In the genomic region with DNA sequence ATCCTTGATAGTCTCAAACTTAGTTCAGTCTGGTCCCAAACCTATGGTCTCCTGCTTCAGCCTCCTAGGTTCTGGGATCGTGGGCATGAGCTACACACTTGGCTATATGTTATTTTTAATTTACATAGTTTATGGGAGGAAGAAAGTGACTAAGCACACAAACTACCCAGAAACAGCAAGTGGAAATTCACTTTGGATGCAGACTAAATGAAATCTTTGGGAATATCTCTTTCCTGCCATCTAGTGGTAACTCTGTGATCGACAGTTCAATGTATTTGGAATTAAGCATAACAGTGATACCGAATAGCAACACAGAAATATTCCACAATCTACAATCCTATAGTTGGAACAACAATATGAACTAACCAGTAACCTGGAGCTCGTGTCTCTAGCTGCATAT, we compare ENCODE assay signal across 9 mouse cellular contexts. TPM values are rescaled to one million over a fixed set of nuclear protein-coding genes. Genes with fewer than 3 reads are reported as not detected.
DNase-seq lines count a peak whose midpoint lies in the region; ATAC-seq and TF ChIP-seq lines count a peak whose summit lies in the region.
"Had no signal": no experiment of that assay in that cellular context is flagged by ENCODE, and none has a peak within 500 bp of the region (broad histone marks: within the 10 kb centered on the region; RNA-seq: fewer than 3 reads in every experiment).

No protein-coding gene starts in this region.

- H3K27me3 ChIP-seq in heart, adult 2 months (ENCODE audit: control insufficient read depth, insufficient read depth, low read length): no peaks in the 10 kb centered on the region
- H3K27me3 ChIP-seq in heart, embryonic 12.5 days (replicated peaks): no peaks in the 10 kb centered on the region
- no peaks in the 10 kb centered on the region for H3K27me3 ChIP-seq in forebrain, postnatal 0 days (ENCODE audit: insufficient read depth, low read length)
- H3K27me3 ChIP-seq in intestine, embryonic 16.5 days (replicated peaks; ENCODE audit: control insufficient read depth, insufficient read depth, low read length): no peaks in the 10 kb centered on the region
- H3K27me3 ChIP-seq: heart, embryonic 15.5 days had no signal

- no peak for DNase-seq in heart, adult 2 months
- peak; percentile 2 for DNase-seq in ovary, postnatal 14 days (ENCODE audit: low spot score)
- DNase-seq in ovary, postnatal 10 days (ENCODE audit: low spot score): no peak
- peak; percentile 81 for DNase-seq in forebrain, postnatal 0 days
- DNase-seq in retina, adult 2 months (ENCODE audit: low read depth, low spot score): peak; percentile 8

- H3K4me3 ChIP-seq in heart, adult 2 months: no peak overlapping the region
- no peak overlapping the region for H3K4me3 ChIP-seq in heart, embryonic 12.5 days
- H3K4me3 ChIP-seq in forebrain, postnatal 0 days (ENCODE audit: low read depth, low read length): no peak overlapping the region
- no peak overlapping the region for H3K4me3 ChIP-seq in intestine, embryonic 16.5 days (ENCODE audit: low read length)
- H3K4me3 ChIP-seq: heart, embryonic 15.5 days had no signal

- no peak overlapping the region for H3K9ac ChIP-seq in heart, adult 2 months (ENCODE audit: low read depth, low read length)
- H3K9ac ChIP-seq in heart, embryonic 12.5 days: no peak overlapping the region
- no peak overlapping the region for H3K9ac ChIP-seq in forebrain, postnatal 0 days
- no peak overlapping the region for H3K9ac ChIP-seq in intestine, embryonic 16.5 days (ENCODE audit: low read depth, low read length)
- H3K9ac ChIP-seq: heart, embryonic 15.5 days had no signal

- H3K4me2 ChIP-seq in heart, embryonic 12.5 days: no peak overlapping the region
- H3K4me2 ChIP-seq in forebrain, postnatal 0 days (ENCODE audit: low read depth): no peak overlapping the region
- H3K4me2 ChIP-seq in intestine, embryonic 16.5 days (ENCODE audit: low read depth, low read length): no peak overlapping the region
- H3K4me2 ChIP-seq: heart, embryonic 15.5 days had no signal

- ATAC-seq in heart, embryonic 12.5 days (ENCODE audit: insufficient number of reproducible peaks, low FRiP score): no peak
- ATAC-seq in forebrain, postnatal 0 days: peak; percentile 51
- no peak for ATAC-seq in CD4-positive, CD25-positive, alpha-beta regulatory T cell, adult 4 months
- ATAC-seq in intestine, embryonic 16.5 days: no peak

- 16% methylated on average over 4 of the region's 4 CpGs for WGBS in heart, adult 2 months
- WGBS in heart, embryonic 12.5 days: 17% methylated on average over 4 of the region's 4 CpGs
- WGBS in forebrain, postnatal 0 days: 13% methylated on average over 4 of the region's 4 CpGs
- 14% methylated on average over 4 of the region's 4 CpGs for WGBS in intestine, embryonic 16.5 days

- H3K4me1 ChIP-seq in heart, adult 2 months (ENCODE audit: control insufficient read depth, insufficient read depth, low read length): no peaks in the 10 kb centered on the region
- H3K4me1 ChIP-seq in heart, embryonic 12.5 days (replicated peaks): no peaks in the 10 kb centered on the region
- H3K4me1 ChIP-seq in forebrain, postnatal 0 days (ENCODE audit: insufficient read depth): no peaks in the 10 kb centered on the region
- no peaks in the 10 kb centered on the region for H3K4me1 ChIP-seq in intestine, embryonic 16.5 days (ENCODE audit: control insufficient read depth, insufficient read depth, low read length)
- H3K4me1 ChIP-seq: heart, embryonic 15.5 days had no signal

- TF ChIP-seq EP300 in heart, adult 2 months (IDR thresholded peaks at IDR 0.05; ENCODE audit: insufficient read depth, low read depth, low read length): no peak

- TF ChIP-seq POLR2A in heart, adult 2 months (IDR thresholded peaks at IDR 0.05; ENCODE audit: insufficient read depth, low read depth, low read length): no peak

- H3K27ac ChIP-seq in heart, adult 2 months: no peak overlapping the region
- no peak overlapping the region for H3K27ac ChIP-seq in heart, embryonic 12.5 days (ENCODE audit: poor library complexity, severe bottlenecking)
- no peak overlapping the region for H3K27ac ChIP-seq in forebrain, postnatal 0 days (ENCODE audit: low read depth, low read length)
- H3K27ac ChIP-seq in intestine, embryonic 16.5 days (ENCODE audit: low read length): no peak overlapping the region
- H3K27ac ChIP-seq: heart, embryonic 15.5 days had no signal

- no peaks in the 10 kb centered on the region for H3K79me2 ChIP-seq in heart, adult 2 months (replicated peaks; ENCODE audit: control insufficient read depth, insufficient read depth, low read length)

- peak; percentile 70 for TF ChIP-seq CTCF in heart, adult 2 months (IDR thresholded peaks at IDR 0.05)
- TF ChIP-seq CTCF in forebrain, postnatal 0 days (IDR thresholded peaks at IDR 0.05; ENCODE audit: low read depth): peak; percentile 82

- intact Hi-C loops in heart, adult 2 months (cut with DNase I): loop anchor here (2.0 kb wide), 1 partner anchor 149 kb away; no protein-coding TSS in a partner anchor

- H3K36me3 ChIP-seq in heart, adult 2 months (ENCODE audit: control insufficient read depth, insufficient read depth, low read length): no peaks in the 10 kb centered on the region
- H3K36me3 ChIP-seq in heart, embryonic 12.5 days: no peaks in the 10 kb centered on the region
- H3K36me3 ChIP-seq in forebrain, postnatal 0 days (ENCODE audit: insufficient read depth): no peaks in the 10 kb centered on the region
- no peaks in the 10 kb centered on the region for H3K36me3 ChIP-seq in intestine, embryonic 16.5 days (ENCODE audit: control insufficient read depth, insufficient read depth, low read length)
- H3K36me3 ChIP-seq: heart, embryonic 15.5 days had no signal

- no peaks in the 10 kb centered on the region for H3K9me3 ChIP-seq in heart, embryonic 12.5 days (replicated peaks)
- no peaks in the 10 kb centered on the region for H3K9me3 ChIP-seq in forebrain, postnatal 0 days (ENCODE audit: low read length)
- no peaks in the 10 kb centered on the region for H3K9me3 ChIP-seq in intestine, embryonic 16.5 days (ENCODE audit: control insufficient read depth, low read length)
- H3K9me3 ChIP-seq: heart, embryonic 15.5 days had no signal

RNA-seq across cellular contexts. Expression of gene Slc6a15, which starts 34.6 kb away (rescaled TPM):
- total RNA-seq in heart, adult 2 months (2021): under 1 TPM; 0.23 to 0.27 TPM
- 0.06 and 0.08 TPM in 2 replicates for polyA plus RNA-seq in heart, adult 2 months (2012; rRNA removed)
- 0.92 and 1.1 TPM in 2 replicates for polyA plus RNA-seq in heart, embryonic 12.5 days (2016; fragmentation: Nextera tagmentation; extraction: Ambion mirVana)
- total RNA-seq in forebrain, postnatal 0 days (2014; rRNA removed): 95.0 and 111 TPM in 2 replicates
- polyA plus RNA-seq in forebrain, postnatal 0 days (2015; fragmentation: Nextera tagmentation; extraction: Ambion mirVana): 64.8 and 89.2 TPM in 2 replicates
- polyA plus RNA-seq in CD4-positive, CD25-positive, alpha-beta regulatory T cell, adult 4 months (2017; shearing (Covaris generic)): not detected
- polyA plus RNA-seq in intestine, embryonic 16.5 days (2015; fragmentation: Nextera tagmentation; extraction: Ambion mirVana): 4.5 and 5.3 TPM in 2 replicates

Comparison
In these comparisons a context has a peak if more than half of its experiments do, and no peak if none do; other contexts are left out.
1. DNase-seq: peak in ovary, postnatal 14 days (single experiment), forebrain, postnatal 0 days (single experiment) and retina, adult 2 months (single experiment); none in heart, adult 2 months (0 of 2) and ovary, postnatal 10 days (single experiment).
2. RNA of gene Slc6a15, which starts 34.6 kb away (polyA plus RNA-seq): 64.8 to 89.2 TPM in forebrain, postnatal 0 days; 4.5 to 5.3 TPM in intestine, embryonic 16.5 days, 0.92 to 1.1 TPM in heart, embryonic 12.5 days, 0.06 to 0.08 TPM in heart, adult 2 months and not detected in CD4-positive, CD25-positive, alpha-beta regulatory T cell, adult 4 months; every median in the first group is over 10 times any median in the second.